Mouse (Mus musculus) embryonic facial prominence, embryonic 15.5 days (tissue): ENCODE results near the gene Rpsa. TPM values are rescaled to one million over a fixed set of nuclear protein-coding genes. Genes with fewer than 3 reads are reported as not detected.
"Not testable (repeated sequence)": the region's sequence is repeated elsewhere in the genome, so short reads cannot be mapped to it uniquely, and the experiment has no call there.

ENCODE experiments used
- ATAC-seq: fragments of 200-750 bp; cut with Nextera tagmentation; 2 replicates; pipeline ENCODE4 v1.8.0; 2017; ENCODE audit warnings: low read depth, moderate TSS enrichment; ENCODE audit not compliant: insufficient number of reproducible peaks, low FRiP score, low TSS enrichment
- H3K27ac ChIP-seq: fragments of 300-500 bp; sonication (generic); replicated peaks from 2 replicates; pipeline ENCODE4 v1.5.1; 2015; ENCODE audit warnings: mild to moderate bottlenecking, inconsistent platforms
- H3K27me3 ChIP-seq: fragments of 300-500 bp; sonication (generic); 2 replicates; pipeline ENCODE4 v1.6.1; 2015; ENCODE audit warnings: inconsistent platforms
- H3K36me3 ChIP-seq: fragments of 300-500 bp; sonication (generic); 2 replicates; pipeline ENCODE4 v1.6.1; 2015; ENCODE audit warnings: mild to moderate bottlenecking, inconsistent platforms
- H3K4me1 ChIP-seq: fragments of 300-500 bp; sonication (generic); 2 replicates; pipeline ENCODE4 v1.6.1; 2015; ENCODE audit warnings: inconsistent platforms
- H3K4me2 ChIP-seq: fragments of 300-500 bp; sonication (generic); replicated peaks from 2 replicates; pipeline ENCODE4 v1.6.1; 2015; ENCODE audit warnings: mild to moderate bottlenecking, inconsistent platforms
- H3K4me3 ChIP-seq: fragments of 300-500 bp; sonication (generic); replicated peaks from 2 replicates; pipeline ENCODE4 v1.5.1; 2015; ENCODE audit warnings: mild to moderate bottlenecking, inconsistent platforms
- H3K9ac ChIP-seq: fragments of 300-500 bp; sonication (generic); 2 replicates; pipeline ENCODE4 v1.6.1; 2015; ENCODE audit warnings: inconsistent platforms
- H3K9me3 ChIP-seq: fragments of 300-500 bp; sonication (generic); replicated peaks from 2 replicates; pipeline ENCODE4 v1.6.1; 2016; ENCODE audit warnings: inconsistent platforms
- WGBS: fragments of 180-500 bp; shearing (Covaris S2); methylation state at CpG from one replicate; pipeline ENCODE4 v1.1.7; 2015; 5-methylcytosine and 5-hydroxymethylcytosine counted together
- polyA plus RNA-seq: library from polyadenylated mRNA; unstranded; fragments of >200 nt; fragmentation: Nextera tagmentation; extraction: Ambion mirVana; gene quantifications from 2 replicates; pipeline ENCODE4 v1.2.1, GENCODE M21; 2015

The Rpsa gene
- polyA plus RNA-seq, 1 experiment from 2014 or later = 1,545 TPM

DNA sequence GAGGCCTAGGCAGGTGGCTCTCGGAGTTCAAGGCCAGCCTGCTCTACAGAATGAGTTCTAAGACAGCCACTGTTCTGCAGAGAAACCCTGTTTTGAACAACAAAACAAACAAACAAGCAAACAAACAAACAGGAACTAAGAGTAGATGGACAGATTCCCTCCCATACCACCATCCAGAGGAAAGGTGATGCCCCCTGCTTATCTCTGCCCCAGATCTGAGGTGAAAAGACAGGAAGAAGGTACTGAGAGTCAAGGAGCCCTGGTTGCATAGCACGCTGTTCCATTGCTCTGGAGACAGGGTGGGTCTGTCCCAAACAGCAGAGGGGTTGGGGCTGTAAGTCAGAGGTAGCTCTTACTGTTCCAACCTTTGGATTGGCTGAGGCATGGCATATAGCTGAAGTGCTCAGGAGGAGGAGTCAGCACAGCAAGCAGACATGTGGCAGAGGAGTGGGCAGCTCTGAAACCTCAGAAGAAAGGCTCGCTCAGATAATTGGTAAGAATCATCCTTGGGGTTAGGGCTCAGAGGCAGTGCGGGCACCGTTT lies 35.7 kb upstream of the Rpsa start, which contains the start of gene Ccr8:
Ccr8 (plus strand) TSS at position 419 of the 543 bp plus-strand sequence.
- no peak for ATAC-seq
- WGBS = 67% methylated on average over 5 of the region's 5 CpGs

DNA sequence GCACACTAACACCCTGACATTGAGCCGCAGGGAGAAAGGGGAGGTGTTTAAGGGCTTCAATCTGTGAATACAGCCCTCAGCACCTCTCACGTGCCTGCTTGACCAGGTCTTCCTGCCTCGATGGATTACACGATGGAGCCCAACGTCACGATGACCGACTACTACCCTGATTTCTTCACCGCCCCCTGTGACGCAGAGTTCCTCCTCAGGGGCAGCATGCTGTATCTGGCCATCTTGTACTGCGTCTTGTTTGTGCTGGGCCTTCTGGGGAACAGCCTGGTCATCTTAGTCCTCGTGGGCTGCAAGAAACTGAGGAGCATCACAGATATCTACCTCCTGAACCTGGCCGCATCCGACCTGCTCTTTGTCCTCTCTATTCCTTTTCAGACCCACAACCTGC lies 33.8 kb upstream of the Rpsa start:
- WGBS = 89% methylated on average over 13 of the region's 13 CpGs
- H3K27me3 ChIP-seq = no peaks in the 10 kb centered on the region
- H3K4me2 ChIP-seq = no peak overlapping the region
- H3K4me3 ChIP-seq = no peak overlapping the region
- H3K36me3 ChIP-seq = no peaks in the 10 kb centered on the region
- no peak overlapping the region for H3K27ac ChIP-seq
- H3K9me3 ChIP-seq = no peaks in the 10 kb centered on the region
- no peak overlapping the region for H3K9ac ChIP-seq
- H3K4me1 ChIP-seq = no peaks in the 10 kb centered on the region; the same call in 1 of the 2 replicates
- no peak for ATAC-seq

More for the DNA sequence above, 35.7 kb upstream of the Rpsa start, which contains the start of gene Ccr8:
- Histone ChIP-seq H3K36me3 (no peaks in the 10 kb centered on the region), H3K27ac (no peak within 1 kb of the TSS), H3K9ac (no peak within 1 kb of the TSS), H3K9me3 (no peaks in the 10 kb centered on the region), H3K4me3 (no peak within 1 kb of the TSS), H3K4me1 (no peaks in the 10 kb centered on the region), H3K4me2 (no peak within 1 kb of the TSS), H3K27me3 (no peaks in the 10 kb centered on the region)

DNA sequence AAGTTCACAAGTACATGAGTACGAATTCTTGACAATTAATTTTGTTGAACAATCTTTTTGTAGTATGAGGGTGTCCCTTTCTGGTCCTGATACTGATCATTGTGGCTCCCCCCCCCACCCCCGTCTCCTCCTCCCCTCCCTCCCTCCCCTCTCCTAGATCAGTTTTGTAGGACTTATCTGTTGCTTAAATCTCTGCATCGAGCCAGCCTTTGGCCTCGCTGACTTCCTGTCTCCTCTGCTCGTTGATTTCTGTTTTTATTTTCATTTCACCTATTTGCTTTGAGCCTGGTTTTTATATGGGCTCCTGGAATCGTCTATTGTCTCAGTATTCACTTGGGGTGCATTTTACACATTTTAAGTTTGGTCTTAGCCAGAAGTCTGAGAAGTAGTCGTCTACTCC lies 31.6 kb upstream of the Rpsa start:
- no peaks in the 10 kb centered on the region for H3K36me3 ChIP-seq
- H3K27ac ChIP-seq = no peak overlapping the region
- H3K4me1 ChIP-seq = no peaks in the 10 kb centered on the region; the same call in 1 of the 2 replicates
- no peak overlapping the region for H3K4me3 ChIP-seq
- no peak for ATAC-seq
- no peak overlapping the region for H3K9ac ChIP-seq
- 52% methylated on average over 7 of the region's 7 CpGs for WGBS
- H3K27me3 ChIP-seq = 0 out of 2 replicates have a peak, but pooled peaks cover 4% of the 10 kb centered on the region
- H3K4me2 ChIP-seq = no peak overlapping the region
- no peaks in the 10 kb centered on the region for H3K9me3 ChIP-seq

DNA sequence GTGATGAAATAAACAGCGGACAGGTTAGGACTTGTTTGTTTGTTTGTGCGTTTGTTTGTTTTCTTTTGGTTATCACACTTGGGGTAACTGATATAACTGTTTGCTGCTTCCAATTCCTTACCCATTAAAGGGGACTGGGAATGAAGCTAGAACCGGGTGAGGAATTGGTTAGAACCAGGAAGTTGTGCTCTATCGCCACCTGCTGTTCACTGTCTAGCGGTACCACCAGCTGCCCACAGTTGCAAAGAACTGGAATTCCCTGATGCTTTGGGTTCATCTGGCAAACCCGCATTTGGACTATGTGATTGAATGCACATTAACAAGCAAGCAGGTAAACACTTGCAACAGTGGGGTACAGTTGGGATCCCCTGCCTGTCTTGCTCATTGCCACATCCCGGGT lies 28.8 kb upstream of the Rpsa start:
- Histone ChIP-seq H3K36me3 (no peaks in the 10 kb centered on the region), H3K4me2 (no peak overlapping the region), H3K9ac (no peak overlapping the region), H3K4me3 (no peak overlapping the region), H3K27me3 (0 out of 2 replicates have a peak, but pooled peaks cover 4% of the 10 kb centered on the region), H3K9me3 (no peaks in the 10 kb centered on the region), H3K4me1 (no peaks in the 10 kb centered on the region; the same call in 1 of the 2 replicates), H3K27ac (no peak overlapping the region)
- no peak for ATAC-seq
- 18% methylated on average over 7 of the region's 7 CpGs for WGBS

DNA sequence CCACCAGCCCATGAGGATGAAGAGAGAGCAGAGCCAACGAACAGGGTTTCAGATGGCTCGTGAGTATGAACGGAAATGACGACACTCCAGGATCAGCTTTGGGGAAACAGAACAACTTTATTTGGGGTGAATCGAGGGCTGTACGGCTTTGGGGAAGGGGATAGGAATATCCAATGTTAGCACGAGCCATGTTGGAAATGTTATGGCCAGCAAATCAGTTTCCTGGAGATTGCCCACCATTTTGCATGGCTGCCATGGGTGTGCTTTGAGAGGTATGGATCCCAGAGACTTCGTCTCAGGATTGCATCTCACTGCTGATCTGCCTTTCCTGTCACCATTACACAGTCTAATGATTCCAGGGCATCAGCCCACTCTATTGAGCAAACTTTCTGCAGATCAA lies 28.2 kb upstream of the Rpsa start:
- Histone ChIP-seq H3K9ac (no peak overlapping the region), H3K4me1 (no peaks in the 10 kb centered on the region; the same call in 1 of the 2 replicates), H3K27ac (no peak overlapping the region), H3K27me3 (0 out of 2 replicates have a peak, but pooled peaks cover 4% of the 10 kb centered on the region), H3K36me3 (no peaks in the 10 kb centered on the region), H3K4me2 (no peak overlapping the region), H3K4me3 (no peak overlapping the region), H3K9me3 (no peaks in the 10 kb centered on the region)
- no peak for ATAC-seq
- WGBS = 88% methylated on average over 8 of the region's 8 CpGs

DNA sequence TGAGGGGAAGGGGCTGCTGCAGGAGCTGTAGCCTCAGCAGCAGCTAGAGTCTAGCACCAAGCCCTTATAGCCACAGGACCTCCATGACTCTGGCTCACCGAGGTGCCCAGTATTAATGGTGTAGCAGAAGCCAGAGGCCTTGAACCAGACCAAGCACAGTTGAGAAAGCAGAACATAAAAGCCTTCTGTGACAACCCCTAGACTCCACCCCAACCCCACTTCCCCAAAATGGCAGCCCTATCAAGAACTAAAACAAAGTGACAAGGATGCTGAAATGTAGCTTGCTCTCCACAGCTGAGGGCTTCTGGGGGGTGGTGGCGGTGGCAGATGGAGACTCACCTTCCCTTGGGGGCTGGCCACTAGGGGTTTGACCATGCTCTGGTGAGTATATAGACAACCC lies 26.3 kb upstream of the Rpsa start:
- no peak for ATAC-seq
- Histone ChIP-seq H3K9ac (no peak overlapping the region), H3K27ac (no peak overlapping the region), H3K9me3 (no peaks in the 10 kb centered on the region), H3K4me1 (no peaks in the 10 kb centered on the region; the same call in 1 of the 2 replicates), H3K36me3 (no peaks in the 10 kb centered on the region), H3K27me3 (0 out of 2 replicates have a peak, but pooled peaks cover 4% of the 10 kb centered on the region), H3K4me2 (no peak overlapping the region), H3K4me3 (no peak overlapping the region)
- 88% methylated on average over 2 of the region's 2 CpGs for WGBS

DNA sequence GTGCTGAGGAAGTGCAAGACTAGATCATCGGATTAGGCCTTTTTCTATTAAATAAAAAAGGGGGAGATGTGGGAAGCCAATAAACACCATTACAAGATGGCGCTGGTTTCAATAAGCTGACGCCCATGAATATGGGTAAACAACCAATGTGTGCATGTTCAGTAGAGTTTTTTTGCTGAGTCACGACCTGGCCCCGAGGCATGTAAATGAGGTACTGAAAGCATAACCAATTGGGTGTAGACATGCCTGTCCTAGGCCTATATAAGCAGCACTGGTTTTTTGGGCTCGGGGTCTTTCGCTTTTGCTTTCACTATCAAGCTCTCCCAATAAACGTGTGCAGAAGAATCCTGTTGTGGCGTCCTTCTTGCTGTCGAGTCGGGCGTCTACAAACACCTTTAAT lies 18.5 kb upstream of the Rpsa start:
- H3K4me2 ChIP-seq, H3K9ac ChIP-seq, H3K36me3 ChIP-seq, ATAC-seq, H3K4me1 ChIP-seq, H3K4me3 ChIP-seq, H3K27me3 ChIP-seq, H3K9me3 ChIP-seq, H3K27ac ChIP-seq: not testable (repeated sequence)
- 94% methylated on average over 12 of the region's 12 CpGs for WGBS

DNA sequence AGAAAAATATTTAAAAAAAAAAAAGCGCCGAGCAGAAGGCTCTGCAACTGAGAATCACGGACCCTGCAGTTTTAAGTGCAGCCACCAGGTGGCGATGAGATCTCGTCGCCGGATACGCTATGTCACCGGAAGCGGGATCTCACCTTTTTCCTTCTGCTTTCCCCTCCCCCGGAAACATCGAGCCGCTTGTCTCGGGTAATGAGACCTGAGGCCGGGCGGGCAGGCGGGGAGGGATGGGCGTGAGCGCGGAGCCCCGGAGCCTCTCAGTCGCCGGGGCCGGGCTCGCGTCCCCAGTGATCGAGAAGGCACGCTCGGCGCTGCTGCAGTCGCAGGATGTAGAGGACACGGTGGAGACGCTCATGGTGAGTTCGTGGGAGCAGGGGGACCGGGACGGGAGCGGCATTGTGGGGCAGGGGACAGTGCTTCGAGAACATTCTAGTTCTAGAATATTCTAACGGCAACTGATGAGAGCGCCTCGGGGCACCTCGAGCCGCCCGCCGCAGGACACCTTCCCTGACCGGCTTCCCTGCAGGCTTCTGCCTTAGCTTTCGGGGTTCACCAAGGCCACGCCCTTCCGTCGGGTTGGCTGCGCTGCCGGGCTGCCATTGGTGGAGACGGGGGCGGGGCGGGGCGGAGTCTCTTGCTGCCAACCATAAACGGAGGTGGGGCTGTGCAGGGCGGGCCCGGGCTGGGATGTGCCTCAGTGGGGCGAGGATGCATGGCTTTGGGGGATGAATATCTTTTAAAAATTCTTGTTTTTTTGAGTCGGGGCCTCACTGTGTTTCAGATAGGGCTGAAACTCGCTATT lies 17.1 kb upstream of the Rpsa start, which contains the start of gene Slc25a38:
Slc25a38 (plus strand) TSS at position 164 of the 808 bp plus-strand sequence.
- under 1% methylated on average over 62 of the region's 62 CpGs for WGBS
- peak within 1 kb of the TSS; percentile 69 for H3K4me3 ChIP-seq
- peak; percentile 98 for ATAC-seq
- peaks cover 8% of the 10 kb centered on the region for H3K4me1 ChIP-seq
- H3K36me3 ChIP-seq = no peaks in the 10 kb centered on the region
- H3K9ac ChIP-seq = peak within 1 kb of the TSS; percentile 43
- H3K27ac ChIP-seq = peak within 1 kb of the TSS; percentile 96
- peak within 1 kb of the TSS; percentile 58 for H3K4me2 ChIP-seq
- H3K9me3 ChIP-seq = no peaks in the 10 kb centered on the region
- H3K27me3 ChIP-seq = no peaks in the 10 kb centered on the region

DNA sequence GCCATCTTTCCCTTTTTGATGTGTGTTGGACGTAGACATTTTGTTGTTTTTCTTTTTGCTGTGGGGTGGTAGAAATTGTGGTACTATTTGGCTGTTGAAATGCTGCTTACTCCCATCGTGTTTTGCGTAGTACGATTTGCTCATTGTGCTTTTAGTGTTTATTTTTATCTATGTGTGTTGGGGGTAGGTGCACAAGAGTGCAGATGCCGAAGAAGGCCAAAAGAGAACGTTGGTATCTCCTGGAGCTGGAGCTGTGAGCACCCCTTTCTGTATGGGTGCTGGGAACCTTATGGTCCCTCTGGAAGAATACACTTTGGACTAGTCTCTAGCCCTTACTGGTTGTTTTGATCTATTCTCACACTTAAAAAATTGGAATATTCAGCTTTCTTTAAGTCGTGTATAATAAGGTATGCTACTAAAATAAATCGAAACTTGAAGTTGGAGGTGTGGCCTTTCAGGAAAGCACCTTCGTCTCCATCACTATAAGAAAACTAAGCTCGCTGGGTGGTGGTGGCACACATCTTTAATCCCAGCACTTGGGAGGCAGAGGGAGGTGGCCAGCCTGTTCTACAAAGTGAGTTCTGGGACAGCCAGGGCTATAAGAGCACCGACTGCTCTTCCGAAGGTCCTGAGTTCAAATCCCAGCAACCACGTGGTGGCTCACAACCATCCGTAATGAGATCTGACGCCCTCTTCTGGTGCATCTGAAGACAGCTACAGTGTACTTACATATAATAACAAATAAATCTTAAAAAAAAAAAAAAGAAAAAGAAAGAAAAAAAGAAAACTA lies 16.1 kb upstream of the Rpsa start:
- H3K9ac ChIP-seq = no peak overlapping the region; the same call in 1 of the 2 replicates
- 77% methylated on average over 15 of the region's 15 CpGs for WGBS
- no peaks in the 10 kb centered on the region for H3K36me3 ChIP-seq
- H3K4me2 ChIP-seq = peak overlapping the region; percentile 58
- H3K4me3 ChIP-seq = peak overlapping the region; percentile 69
- peak overlapping the region; percentile 96 for H3K27ac ChIP-seq
- H3K9me3 ChIP-seq = no peaks in the 10 kb centered on the region
- ATAC-seq = no peak
- peaks cover 8% of the 10 kb centered on the region for H3K4me1 ChIP-seq
- no peaks in the 10 kb centered on the region for H3K27me3 ChIP-seq

DNA sequence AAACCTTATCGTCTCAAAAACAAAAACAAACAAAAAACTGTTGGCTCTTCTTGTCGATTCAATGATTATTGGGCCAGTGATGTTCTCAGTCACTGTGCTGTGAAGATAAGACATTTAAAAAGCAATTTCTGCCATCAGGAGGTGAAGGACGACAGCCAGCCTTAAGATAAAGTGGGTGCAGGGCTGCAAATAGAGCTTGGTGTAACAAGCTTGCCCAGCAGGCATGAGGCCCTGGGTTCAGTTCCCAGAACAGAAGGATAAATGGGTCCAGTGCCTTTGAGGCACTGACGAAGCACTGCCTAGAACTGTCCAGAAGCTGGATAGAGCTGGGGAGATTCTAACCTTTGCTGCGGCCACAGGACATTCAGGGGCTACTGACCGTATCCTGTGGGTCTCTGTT lies 15.0 kb upstream of the Rpsa start:
- H3K27ac ChIP-seq = no peak overlapping the region
- ATAC-seq = no peak
- WGBS = 92% methylated on average over 6 of the region's 6 CpGs
- no peak overlapping the region for H3K9ac ChIP-seq
- H3K27me3 ChIP-seq = no peaks in the 10 kb centered on the region
- H3K4me3 ChIP-seq = no peak overlapping the region
- no peak overlapping the region for H3K4me2 ChIP-seq
- peaks cover 3% of the 10 kb centered on the region for H3K36me3 ChIP-seq
- no peaks in the 10 kb centered on the region for H3K9me3 ChIP-seq
- H3K4me1 ChIP-seq = peaks cover 8% of the 10 kb centered on the region

DNA sequence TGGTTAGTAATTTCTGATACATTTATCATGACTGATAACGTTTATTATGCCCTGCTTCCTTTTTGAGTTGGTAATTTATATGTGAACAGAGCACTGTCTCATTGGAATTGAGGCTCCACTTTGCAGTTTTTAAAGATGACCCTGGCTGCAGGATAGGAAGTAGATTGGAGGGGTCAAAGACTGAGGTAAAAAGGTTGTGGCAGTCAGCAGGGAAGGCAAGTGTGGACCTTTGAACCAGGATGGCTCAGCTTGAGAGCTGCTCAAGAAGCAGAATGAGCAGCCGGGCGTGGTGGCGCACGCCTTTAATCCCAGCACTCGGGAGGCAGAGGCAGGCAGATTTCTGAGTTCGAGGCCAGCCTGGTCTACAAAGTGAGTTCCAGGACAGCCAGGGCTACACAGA lies 14.0 kb upstream of the Rpsa start:
- 94% methylated on average over 7 of the region's 7 CpGs for WGBS
- no peaks in the 10 kb centered on the region for H3K9me3 ChIP-seq
- no peaks in the 10 kb centered on the region for H3K27me3 ChIP-seq
- H3K4me3 ChIP-seq = no peak overlapping the region
- H3K9ac ChIP-seq = no peak overlapping the region
- ATAC-seq = no peak
- peaks cover 12% of the 10 kb centered on the region for H3K36me3 ChIP-seq
- H3K4me2 ChIP-seq = no peak overlapping the region
- peaks cover 8% of the 10 kb centered on the region for H3K4me1 ChIP-seq
- no peak overlapping the region for H3K27ac ChIP-seq
